Mouse (Mus musculus) naive thymus-derived CD4-positive, alpha-beta T cell, adult 2 months (primary cell): ENCODE measurements around the gene Gm3095.
"Not testable (repeated sequence)": the region's sequence is repeated elsewhere in the genome, so short reads cannot be mapped to it uniquely, and the experiment has no call there.

Experiments
- DNase-seq: peaks from one replicate; pipeline ENCODE4 v3.0.0-alpha.2; 2011; ENCODE audit warnings: low read depth

Gene Gm3095

DNA sequence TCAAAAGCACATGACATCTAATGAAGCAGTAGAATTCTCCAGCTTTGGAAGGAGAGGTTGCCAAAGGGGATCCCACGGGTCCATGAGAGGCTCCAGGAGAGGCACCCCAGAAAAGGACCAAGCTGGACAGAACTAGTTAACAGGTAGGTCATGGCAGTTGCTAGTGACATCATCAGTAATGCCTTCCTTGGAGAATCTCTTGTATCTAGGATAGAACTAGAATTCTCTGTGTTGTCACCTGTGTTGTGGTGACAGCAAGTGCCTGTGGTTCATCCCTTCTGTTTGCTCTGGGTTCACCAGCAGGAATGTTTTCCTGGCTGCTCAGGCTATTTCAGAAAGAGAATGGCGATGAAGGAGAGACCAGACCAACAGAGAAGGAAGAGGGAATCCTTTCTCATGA lies at the start of gene Gm3095:
Gene Gm3095, plus strand, starts transcription at position 301 of the 400 bp plus-strand sequence.
- DNase-seq = not testable (repeated sequence)

DNA sequence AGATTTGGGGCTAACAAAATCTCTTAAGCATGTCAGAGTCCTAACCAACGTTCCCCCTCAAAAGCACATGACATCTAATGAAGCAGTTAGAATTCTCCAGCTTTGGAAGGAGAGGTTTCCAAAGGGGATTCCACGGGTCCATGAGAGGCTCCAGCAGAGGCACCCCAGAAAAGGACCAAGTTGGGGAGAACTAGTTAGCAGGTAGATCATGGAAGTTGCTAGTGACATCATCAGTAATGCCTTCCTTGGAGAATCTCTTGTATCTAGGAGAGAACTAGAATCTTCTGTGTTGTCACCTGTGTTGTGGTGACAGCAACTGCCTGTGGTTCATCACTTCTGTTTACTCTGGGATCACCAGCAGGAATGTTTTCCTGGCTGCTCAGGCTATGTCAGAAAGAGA lies 31.9 kb upstream of the Gm3095 start, which contains the start of gene Gm3029:
Gene Gm3029, plus strand, starts transcription at position 301 of the 400 bp plus-strand sequence.
- DNase-seq = not testable (repeated sequence)

GRCm38 (mm10) chr14:3998094-3998493 lies 34.7 kb downstream of the Gm3095 start, which contains the start of gene Gm3099:
Gene Gm3099 (plus strand): TSS chr14:3998394.
- not testable (repeated sequence) for DNase-seq
